Mouse (Mus musculus) embryo, embryonic 11 days (tissue): Measurements from ENCODE around the gene Plod1.

ENCODE experiments used
- DNase-seq: peaks from one replicate; pipeline ENCODE4 v3.0.0-alpha.2; 2015

Gene Plod1

GRCm38 (mm10) chr4:147937486-147937885, 919 bp upstream of the Plod1 start:
- no peak for DNase-seq

GRCm38 (mm10) chr4:147937021-147937420, 454 bp upstream of the Plod1 start:
- DNase-seq, result no peak

GRCm38 (mm10) chr4:147935904-147936303, 663 bp downstream of the Plod1 start:
- no peak for DNase-seq

GRCm38 (mm10) chr4:147934611-147935010, 2.0 kb downstream of the Plod1 start:
- no peak for DNase-seq

GRCm38 (mm10) chr4:147934134-147934533, 2.4 kb downstream of the Plod1 start:
- DNase-seq, result no peak

GRCm38 (mm10) chr4:147930946-147931345, 5.6 kb downstream of the Plod1 start:
- no peak for DNase-seq

GRCm38 (mm10) chr4:147928540-147928939, 8.0 kb downstream of the Plod1 start:
- no peak for DNase-seq

- DNase-seq, result peak; percentile 47
Measured at GRCm38 (mm10) chr4:147928136-147928535, 8.4 kb downstream of the Plod1 start.

- DNase-seq, result peak; percentile 50
Measured at GRCm38 (mm10) chr4:147927705-147928104, 8.9 kb downstream of the Plod1 start.

GRCm38 (mm10) chr4:147922341-147922740, 14.2 kb downstream of the Plod1 start:
- DNase-seq, result no peak

- no peak for DNase-seq
Measured at GRCm38 (mm10) chr4:147920973-147921372, 15.6 kb downstream of the Plod1 start.

GRCm38 (mm10) chr4:147918459-147919121, 18.0 kb downstream of the Plod1 start:
- DNase-seq, result peak; percentile 68

GRCm38 (mm10) chr4:147909486-147909885, 27.1 kb downstream of the Plod1 start:
- DNase-seq, result no peak

GRCm38 (mm10) chr4:147906230-147906629, 30.3 kb downstream of the Plod1 start:
- no peak for DNase-seq

GRCm38 (mm10) chr4:147905090-147905659, 31.4 kb downstream of the Plod1 start:
- no peak for DNase-seq

GRCm38 (mm10) chr4:147904313-147905089, 32.1 kb downstream of the Plod1 start, which contains the start of gene Mfn2:
TSS of gene Mfn2 (minus strand) at chr4:147904704.
- DNase-seq, result peak; percentile 94

- no peak for DNase-seq
Measured at GRCm38 (mm10) chr4:147903601-147904000, 33.0 kb downstream of the Plod1 start.

GRCm38 (mm10) chr4:147902906-147903500, 33.6 kb downstream of the Plod1 start:
- no peak for DNase-seq

- no peak for DNase-seq
Measured at GRCm38 (mm10) chr4:147900452-147900851, 36.1 kb downstream of the Plod1 start.

GRCm38 (mm10) chr4:147897348-147897747, 39.2 kb downstream of the Plod1 start:
- no peak for DNase-seq

- no peak for DNase-seq
Measured at GRCm38 (mm10) chr4:147896411-147896810, 40.2 kb downstream of the Plod1 start.

- no peak for DNase-seq
Measured at GRCm38 (mm10) chr4:147895815-147896330, 40.7 kb downstream of the Plod1 start.

GRCm38 (mm10) chr4:147890341-147890740, 46.2 kb downstream of the Plod1 start:
- no peak for DNase-seq
